ENCODE assay signal across 17 mouse cellular contexts in the genomic region with DNA sequence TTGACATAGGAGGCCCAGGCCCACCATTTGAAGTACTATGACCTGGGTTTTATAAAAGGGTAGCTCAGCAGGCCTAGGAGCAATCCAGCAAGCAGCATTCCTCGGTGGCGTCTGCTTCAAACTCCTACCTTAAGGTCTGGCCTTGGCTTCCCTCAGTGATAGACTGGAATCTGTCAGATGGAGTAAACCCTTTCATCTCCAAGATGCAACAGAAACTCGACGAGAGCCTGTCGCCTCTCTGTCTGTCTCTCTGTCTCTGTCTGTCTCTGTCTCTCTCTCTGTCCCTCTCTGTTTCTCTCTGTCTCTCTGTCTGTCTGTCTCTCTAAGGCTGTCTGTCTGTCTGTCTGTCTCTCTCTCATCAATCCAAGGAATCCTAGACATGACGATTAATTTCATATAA. TPM values are rescaled to one million over a fixed set of nuclear protein-coding genes. Genes with fewer than 3 reads are reported as not detected.
DNase-seq lines count a peak whose midpoint lies in the region; ATAC-seq and TF ChIP-seq lines count a peak whose summit lies in the region.
"Not testable (repeated sequence)": the region's sequence is repeated elsewhere in the genome, so short reads cannot be mapped to it uniquely, and the experiment has no call there.
"Had no signal": no experiment of that assay in that cellular context is flagged by ENCODE, and none has a peak within 500 bp of the region (broad histone marks: within the 10 kb centered on the region; RNA-seq: fewer than 3 reads in every experiment).

No protein-coding gene starts in this region.

- H3K9me3 ChIP-seq in limb, embryonic 11.5 days (ENCODE audit: control insufficient read depth, low read length) = peaks cover 33% of the 10 kb centered on the region
- peaks cover 11% of the 10 kb centered on the region for H3K9me3 ChIP-seq in stomach, postnatal 0 days (ENCODE audit: control insufficient read depth, low read length)

- ATAC-seq in limb, embryonic 11.5 days (ENCODE audit: insufficient number of reproducible peaks, low FRiP score, low TSS enrichment, low read depth) = not testable (repeated sequence)
- 0 out of 2 replicates have a peak, but pooled peaks have one; percentile 11 for ATAC-seq in monocyte, adult 5-6 weeks (replicated peaks; ENCODE audit: insufficient number of reproducible peaks, low FRiP score, low TSS enrichment, poor library complexity, severe bottlenecking)
- ATAC-seq in stomach, postnatal 0 days (ENCODE audit: low FRiP score, low TSS enrichment) = peak; percentile 31; the same call in 1 of the 2 replicates

- DNase-seq in CD4-positive helper T cell, adult 2 months (ENCODE audit: low read depth, low spot score) = peak; percentile 1
- DNase-seq in R1 (ENCODE audit: low read depth, low spot score) = peak; percentile 11
- peak; percentile 92 for DNase-seq in heart, adult 11 months
- peak; percentile 20 for DNase-seq in limb, embryonic 11.5 days (ENCODE audit: low spot score)
- DNase-seq in stomach, postnatal 0 days (ENCODE audit: low spot score) = not testable (repeated sequence)
- DNase-seq in thymus, postnatal 0 days (ENCODE audit: low spot score) = peak; percentile 1
- DNase-seq in yolk sac, embryonic 10.5 days (ENCODE audit: low spot score) = peak; percentile 7

- not testable (repeated sequence) for H3K27ac ChIP-seq in limb, embryonic 11.5 days (replicated peaks; ENCODE audit: low read depth, low read length); stomach, postnatal 0 days (replicated peaks)

- TF ChIP-seq EP300 in stomach, postnatal 0 days (optimal IDR thresholded peaks at IDR 0.05) = not testable (repeated sequence)

- H3K4me1 ChIP-seq in limb, embryonic 11.5 days (ENCODE audit: control insufficient read depth, insufficient read depth, low read length); stomach, postnatal 0 days (replicated peaks; ENCODE audit: control insufficient read depth, insufficient read depth): not testable (repeated sequence)

- not testable (repeated sequence) for H3K4me2 ChIP-seq in limb, embryonic 11.5 days (ENCODE audit: low read depth, severe bottlenecking); stomach, postnatal 0 days (replicated peaks; ENCODE audit: low read depth)

- not testable (repeated sequence) for H3K36me3 ChIP-seq in limb, embryonic 11.5 days (ENCODE audit: control insufficient read depth, insufficient read depth, low read length); stomach, postnatal 0 days (ENCODE audit: control insufficient read depth, insufficient read depth, low read length)

- H3K9ac ChIP-seq in limb, embryonic 11.5 days (ENCODE audit: low read length); stomach, postnatal 0 days (ENCODE audit: low read length): not testable (repeated sequence)

- not testable (repeated sequence) for H3K27me3 ChIP-seq in limb, embryonic 11.5 days (ENCODE audit: control insufficient read depth, insufficient read depth, low read length); stomach, postnatal 0 days (ENCODE audit: control insufficient read depth, insufficient read depth, low read length)

- not testable (repeated sequence) for H3K4me3 ChIP-seq in limb, embryonic 11.5 days (ENCODE audit: low read depth, low read length); stomach, postnatal 0 days (ENCODE audit: low read depth, low read length)

- 88% methylated on average over 6 of the region's 6 CpGs for WGBS in limb, embryonic 11.5 days
- WGBS in stomach, postnatal 0 days = 87% methylated on average over 6 of the region's 6 CpGs

- not testable (repeated sequence) for TF ChIP-seq CTCF in stomach, postnatal 0 days (IDR thresholded peaks at IDR 0.05; ENCODE audit: low read depth)

RNA-seq across cellular contexts. Expression of gene Zfp978, which starts 42.4 kb away (rescaled TPM):
- not detected in 2 replicates for polyA plus RNA-seq in limb, embryonic 11.5 days (2014; fragmentation: Nextera tagmentation; extraction: Ambion mirVana)
- not detected in 3 replicates for total RNA-seq in monocyte, adult 5-6 weeks (2017)
- polyA plus RNA-seq in stomach, postnatal 0 days (2015; fragmentation: Nextera tagmentation; extraction: Ambion mirVana) = not detected in 2 replicates
- polyA plus RNA-seq in thymus, postnatal 0 days (2015; fragmentation: Nextera tagmentation; extraction: Ambion mirVana) = not detected in 2 replicates
- total RNA-seq: adrenal gland, postnatal 14 days; forebrain, postnatal 0 days had no signal
- polyA plus RNA-seq: cerebellum, adult 2 months; cortical plate, adult 2 months; embryonic facial prominence, embryonic 12.5 days; embryonic facial prominence, embryonic 14.5 days; forebrain, embryonic 13.5 days; forebrain, embryonic 15.5 days; forebrain, postnatal 0 days; G1E had no signal
